Mouse (Mus musculus) mammary gland, adult 2 months (tissue): ENCODE data around the gene Tjp1. TPM values are rescaled to one million over a fixed set of nuclear protein-coding genes. Genes with fewer than 3 reads are reported as not detected.

Experiments
- polyA plus RNA-seq: library from polyadenylated mRNA; depleted of rRNA; stranded (reverse); fragments of >200 nt; gene quantifications from 2 replicates; pipeline ENCODE4 v1.2.3, GENCODE M21; 2012; ENCODE audit warnings: low replicate concordance; rRNA removed

Tjp1 gene
- 12.7 and 21.3 TPM in 2 replicates for polyA plus RNA-seq

DNA sequence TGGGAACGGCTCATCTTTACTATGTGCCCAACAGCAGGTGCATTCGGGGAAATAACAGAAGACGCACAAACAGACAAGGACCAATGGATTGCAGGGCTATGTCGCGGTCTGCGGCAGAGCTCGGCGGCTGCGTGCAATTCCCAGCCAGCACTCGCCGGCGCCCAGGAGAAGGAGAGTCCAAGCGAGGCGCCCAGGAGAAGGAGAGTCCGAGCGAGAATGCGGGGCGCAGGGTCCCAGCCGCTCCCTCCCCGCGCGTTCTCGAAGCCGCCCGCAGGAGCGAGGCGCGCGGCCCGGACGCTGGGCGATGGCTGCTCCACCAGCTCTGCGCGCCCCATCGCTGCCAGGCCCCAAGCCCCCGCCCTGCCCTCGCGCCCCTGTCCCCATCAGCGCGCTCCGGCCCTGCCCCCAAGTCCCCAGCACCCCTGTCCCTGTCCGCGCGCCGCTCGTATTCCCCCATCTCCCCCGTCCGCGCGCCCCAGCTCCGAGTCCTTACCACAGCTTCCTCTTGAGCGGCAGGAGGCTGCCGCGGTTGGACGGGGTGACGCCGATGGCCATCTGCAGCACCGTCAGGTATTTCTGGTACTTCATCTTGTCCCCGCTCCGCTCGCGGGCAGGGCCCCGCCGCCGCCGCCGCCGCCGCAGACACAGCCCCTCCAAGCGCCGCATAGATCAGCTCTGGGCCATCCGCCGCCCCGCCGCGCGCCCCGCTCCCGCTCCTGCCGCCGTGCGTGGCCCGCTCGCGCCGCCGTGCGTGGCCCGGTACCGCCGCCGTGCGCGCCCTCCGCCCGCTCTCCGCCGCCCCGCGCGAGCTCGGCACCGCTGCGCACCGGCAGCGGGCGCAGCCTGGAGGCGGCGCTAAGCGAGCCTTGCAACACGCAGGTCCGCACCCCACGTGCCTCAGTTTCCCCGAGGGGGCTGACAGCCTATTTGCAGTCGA lies at the start of gene Tjp1:
Gene Tjp1 (minus strand): TSS at position 711 of the 937 bp plus-strand sequence.

Other genes with a start within 250 kb of the Tjp1 start
- 3.6 and 5.2 TPM in 2 replicates for gene Tarsl2, start 117.1 kb upstream of the Tjp1 start, polyA plus RNA-seq
- gene Tm2d3, start 163.4 kb upstream of the Tjp1 start, polyA plus RNA-seq: 102 and 150 TPM in 2 replicates